Comparison of ENCODE assay signal across 21 mouse cellular contexts in the genomic region with DNA sequence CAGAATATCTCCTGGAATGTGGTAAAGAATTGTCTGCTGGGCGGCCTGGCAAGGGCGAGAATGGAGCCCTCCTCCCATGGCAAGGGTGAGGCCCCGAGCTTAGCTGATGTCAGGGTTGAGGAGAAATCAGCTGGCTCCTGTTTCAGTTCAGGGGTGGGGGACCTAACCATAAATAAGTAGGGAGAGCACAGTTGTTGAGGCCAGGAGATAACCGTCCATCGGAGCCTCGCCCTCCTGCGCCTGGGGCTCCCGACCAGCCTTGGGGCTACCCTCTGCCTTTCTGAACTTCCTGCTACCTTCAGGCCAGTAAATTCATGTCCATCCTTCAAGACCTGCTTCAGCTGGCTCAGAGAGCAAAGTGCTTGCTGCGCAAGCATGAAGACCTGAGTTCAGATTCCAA. TPM values are rescaled to one million over a fixed set of nuclear protein-coding genes. Genes with fewer than 3 reads are reported as not detected.
DNase-seq lines count a peak whose midpoint lies in the region; ATAC-seq and TF ChIP-seq lines count a peak whose summit lies in the region.
"Had no signal": no experiment of that assay in that cellular context is flagged by ENCODE, and none has a peak within 500 bp of the region (broad histone marks: within the 10 kb centered on the region; RNA-seq: fewer than 3 reads in every experiment).

No protein-coding gene starts in this region.

- H3ac ChIP-seq in myocyte (ENCODE audit: control insufficient read depth, insufficient read length), result no peak overlapping the region

- H3K27me3 ChIP-seq in heart, embryonic 11.5 days (ENCODE audit: control insufficient read depth, insufficient read depth, low read length), result no peaks in the 10 kb centered on the region
- no peaks in the 10 kb centered on the region for H3K27me3 ChIP-seq in lung, postnatal 0 days (replicated peaks; ENCODE audit: insufficient read depth, low read length)
- no peaks in the 10 kb centered on the region for H3K27me3 ChIP-seq in myocyte (ENCODE audit: control insufficient read depth, insufficient read depth, insufficient read length)
- H3K27me3 ChIP-seq in thymus, adult 2 months (ENCODE audit: control insufficient read depth, insufficient read depth, low read length), result no peaks in the 10 kb centered on the region
- H3K27me3 ChIP-seq: CH12.LX; kidney, embryonic 15.5 days had no signal

- H3K4me3 ChIP-seq in heart, embryonic 11.5 days (ENCODE audit: low read depth, low read length), result no peak overlapping the region
- no peak overlapping the region for H3K4me3 ChIP-seq in lung, postnatal 0 days (ENCODE audit: low read depth, low read length)
- no peak overlapping the region for H3K4me3 ChIP-seq in myocyte
- no peak overlapping the region for H3K4me3 ChIP-seq in thymus, adult 2 months (ENCODE audit: control insufficient read depth, insufficient read depth, low read length)
- H3K4me3 ChIP-seq: forebrain, embryonic 10.5 days; hindbrain, embryonic 10.5 days; kidney, embryonic 15.5 days had no signal

- H3K27ac ChIP-seq in heart, embryonic 11.5 days (ENCODE audit: low read depth, low read length), result no peak overlapping the region
- H3K27ac ChIP-seq in lung, postnatal 0 days (ENCODE audit: low read length), result peak overlapping the region; percentile 81
- H3K27ac ChIP-seq in thymus, adult 2 months (ENCODE audit: control insufficient read depth, insufficient read depth, low read length), result no peak overlapping the region
- H3K27ac ChIP-seq: forebrain, embryonic 10.5 days; hindbrain, embryonic 10.5 days; kidney, embryonic 15.5 days had no signal

- peak; percentile 44; the same call in 1 of the 2 replicates for ATAC-seq in heart, embryonic 11.5 days (replicated peaks; ENCODE audit: insufficient number of reproducible peaks, low FRiP score, low TSS enrichment)
- ATAC-seq in lung, postnatal 0 days, result no peak
- ATAC-seq: inflammation-experienced regulatory T-cells, adult 6 months; midbrain, embryonic 16.5 days had no signal

- WGBS in heart, embryonic 11.5 days (ENCODE audit: insufficient replicate concordance), result 75% methylated on average over 9 of the region's 9 CpGs
- WGBS in lung, postnatal 0 days, result 63% methylated on average over 9 of the region's 9 CpGs
- 98% methylated on average over 9 of the region's 9 CpGs for WGBS in thymus, adult 2 months

- no peaks in the 10 kb centered on the region for H3K9me3 ChIP-seq in heart, embryonic 11.5 days (replicated peaks; ENCODE audit: control insufficient read depth, low read length)
- no peaks in the 10 kb centered on the region for H3K9me3 ChIP-seq in lung, postnatal 0 days (ENCODE audit: low read length)
- H3K9me3 ChIP-seq: forebrain, embryonic 10.5 days; hindbrain, embryonic 10.5 days; kidney, embryonic 15.5 days had no signal

- no peak for TF ChIP-seq EP300 in lung, postnatal 0 days (IDR thresholded peaks at IDR 0.05)

- H3K4me1 ChIP-seq in heart, embryonic 11.5 days (ENCODE audit: control insufficient read depth, insufficient read depth, low read length), result peaks cover 17% of the 10 kb centered on the region
- H3K4me1 ChIP-seq in lung, postnatal 0 days (ENCODE audit: insufficient read depth, low read depth, low read length), result peaks cover 14% of the 10 kb centered on the region; the same call in 1 of the 2 replicates
- H3K4me1 ChIP-seq in thymus, adult 2 months (replicated peaks; ENCODE audit: control insufficient read depth, insufficient read depth, low read length), result peaks cover 3% of the 10 kb centered on the region; the same call in 1 of the 2 replicates
- H3K4me1 ChIP-seq: hindbrain, embryonic 10.5 days had no signal

- H3K79me2 ChIP-seq in myocyte (ENCODE audit: control insufficient read depth, insufficient read depth), result peaks cover 6% of the 10 kb centered on the region

- TF ChIP-seq POLR2A in myocyte (IDR thresholded peaks at IDR 0.05; ENCODE audit: insufficient read length, low read depth), result no peak
- TF ChIP-seq POLR2A in thymus, adult 2 months (IDR thresholded peaks at IDR 0.05; ENCODE audit: control insufficient read depth, extremely low read depth, insufficient read depth, low read length, poor library complexity), result no peak

- no peak for DNase-seq in heart, adult 9 months (ENCODE audit: low spot score in 2 of 2)
- no peak for DNase-seq in lung, postnatal 0 days (ENCODE audit: low spot score)
- DNase-seq in lung, postnatal 25 days (ENCODE audit: low spot score), result no peak
- no peak for DNase-seq in thymus, adult 2 months
- DNase-seq in spleen, postnatal 10 days (ENCODE audit: low spot score in 2 of 2), result no peak
- DNase-seq: adrenal gland, postnatal 14 days; cerebellum, adult 11-12 months; cerebellum, postnatal 14 days; embryo, embryonic 11 days; gastrocnemius, postnatal 10 days; lung, postnatal 36 days; right cerebral cortex, postnatal 25 days; thymus, postnatal 36 days had no signal

- H3K9ac ChIP-seq in heart, embryonic 11.5 days (ENCODE audit: low read depth, low read length), result peak overlapping the region; percentile 30; the same call in 1 of the 2 replicates
- no peak overlapping the region for H3K9ac ChIP-seq in lung, postnatal 0 days (replicated peaks; ENCODE audit: low read depth)
- H3K9ac ChIP-seq: kidney, embryonic 15.5 days had no signal

- H3K36me3 ChIP-seq in heart, embryonic 11.5 days (ENCODE audit: control insufficient read depth, insufficient read depth, low read length), result no peaks in the 10 kb centered on the region
- H3K36me3 ChIP-seq in lung, postnatal 0 days (ENCODE audit: insufficient read depth, low read length), result no peaks in the 10 kb centered on the region
- no peaks in the 10 kb centered on the region for H3K36me3 ChIP-seq in myocyte (ENCODE audit: control insufficient read depth, insufficient read depth)
- H3K36me3 ChIP-seq in thymus, adult 2 months (ENCODE audit: control insufficient read depth, insufficient read depth, low read length), result no peaks in the 10 kb centered on the region
- H3K36me3 ChIP-seq: forebrain, embryonic 10.5 days; hindbrain, embryonic 10.5 days; kidney, embryonic 15.5 days had no signal

- no peak for TF ChIP-seq CTCF in lung, postnatal 0 days (IDR thresholded peaks at IDR 0.05)
- TF ChIP-seq CTCF in thymus, adult 2 months (IDR thresholded peaks at IDR 0.05; ENCODE audit: borderline replicate concordance, control insufficient read depth, extremely low read depth, insufficient read depth, low read length, poor library complexity), result no peak

- H3K4me2 ChIP-seq in heart, embryonic 11.5 days, result no peak overlapping the region
- H3K4me2 ChIP-seq in lung, postnatal 0 days (replicated peaks; ENCODE audit: low read depth, low read length), result no peak overlapping the region
- peak overlapping the region; percentile 16 for H3K4me2 ChIP-seq in myocyte (ENCODE audit: low read depth)
- H3K4me2 ChIP-seq: kidney, embryonic 15.5 days had no signal

TF ChIP-seq in myocyte, 11 proteins besides CTCF, POLR2A, EP300 and RAD21:
- TF ChIP-seq SRF (IDR thresholded peaks at IDR 0.05; ENCODE audit: control insufficient read depth, insufficient read length, low read depth) (no peak), TCF12 (IDR thresholded peaks at IDR 0.05; ENCODE audit: insufficient read depth, poor library complexity, severe bottlenecking) (no peak), MAX (IDR thresholded peaks at IDR 0.05; ENCODE audit: low read depth) (no peak), CEBPB (IDR thresholded peaks at IDR 0.05; ENCODE audit: insufficient read depth, poor library complexity, severe bottlenecking) (no peak), E2F4 (IDR thresholded peaks at IDR 0.05; ENCODE audit: insufficient read depth) (no peak), MYOG (IDR thresholded peaks at IDR 0.05; ENCODE audit: control insufficient read depth in 1 of 3, insufficient read depth in 1 of 3, insufficient read length in 2 of 3, low read depth in 2 of 3) (peak in 1 of 3 experiments; percentile 72), TCF3 (IDR thresholded peaks at IDR 0.05; ENCODE audit: insufficient read length, low read depth) (no peak), MYOD1 (IDR thresholded peaks at IDR 0.05; ENCODE audit: control insufficient read depth in 1 of 3, insufficient read length in 2 of 3, low read depth in 2 of 3) (peak in 1 of 3 experiments; percentile 37), REST (IDR thresholded peaks at IDR 0.05; ENCODE audit: insufficient read depth, insufficient read length) (no peak), USF1 (IDR thresholded peaks at IDR 0.05; ENCODE audit: low read depth) (no peak), POLR2AphosphoS2 (IDR thresholded peaks at IDR 0.05; ENCODE audit: insufficient read length, low read depth) (no peak)

RNA-seq across cellular contexts. Expression of a gene that starts 10.4 kb away (rescaled TPM):
- polyA plus RNA-seq in heart, embryonic 11.5 days (2014; fragmentation: Nextera tagmentation; extraction: Ambion mirVana), result 1.4 and 1.7 TPM in 2 replicates
- 3.3 and 4.2 TPM in 2 replicates for polyA plus RNA-seq in lung, postnatal 0 days (2015; fragmentation: Nextera tagmentation; extraction: Ambion mirVana)
- polyA plus RNA-seq in myocyte (2012; fragmentation: generic; extraction: Trizol), result 3.7 TPM
- 6.3 and 7.1 TPM in 2 replicates for polyA plus RNA-seq in thymus, adult 2 months (2012; rRNA removed)
